Mouse (Mus musculus): ENCODE data around the gene Sorcs1.

Sorcs1 gene

GRCm38 (mm10) chr19:50264450-50264849 lies 414.0 kb downstream of the Sorcs1 start:
- TF ChIP-seq GATA4 (IDR thresholded peaks at IDR 0.05; ENCODE audit: insufficient replicate concordance, low read length), result no peak

GRCm38 (mm10) chr19:50258718-50259413 lies 419.6 kb downstream of the Sorcs1 start:
- no peak for TF ChIP-seq GATA4 (IDR thresholded peaks at IDR 0.05; ENCODE audit: insufficient replicate concordance, low read length)

- TF ChIP-seq GATA4 (IDR thresholded peaks at IDR 0.05; ENCODE audit: insufficient replicate concordance, low read length), result no peak
Measured at GRCm38 (mm10) chr19:50220476-50220875, 458.0 kb downstream of the Sorcs1 start.

- no peak for TF ChIP-seq GATA4 (IDR thresholded peaks at IDR 0.05; ENCODE audit: insufficient replicate concordance, low read length)
Measured at GRCm38 (mm10) chr19:50214466-50215228, 463.8 kb downstream of the Sorcs1 start.

- no peak for TF ChIP-seq GATA4 (IDR thresholded peaks at IDR 0.05; ENCODE audit: insufficient replicate concordance, low read length)
Measured at GRCm38 (mm10) chr19:50210456-50210855, 468.0 kb downstream of the Sorcs1 start.

- TF ChIP-seq GATA4 (IDR thresholded peaks at IDR 0.05; ENCODE audit: insufficient replicate concordance, low read length), result no peak
Measured at GRCm38 (mm10) chr19:50204341-50204740, 474.1 kb downstream of the Sorcs1 start.

- TF ChIP-seq GATA4 (IDR thresholded peaks at IDR 0.05; ENCODE audit: insufficient replicate concordance, low read length), result no peak
Measured at GRCm38 (mm10) chr19:50196592-50196991, 481.9 kb downstream of the Sorcs1 start.

GRCm38 (mm10) chr19:50185769-50186715 lies 492.4 kb downstream of the Sorcs1 start:
- no peak for TF ChIP-seq GATA4 (IDR thresholded peaks at IDR 0.05; ENCODE audit: insufficient replicate concordance, low read length)

- TF ChIP-seq GATA4 (IDR thresholded peaks at IDR 0.05; ENCODE audit: insufficient replicate concordance, low read length), result no peak
Measured at GRCm38 (mm10) chr19:50184901-50185623, 493.4 kb downstream of the Sorcs1 start.

- TF ChIP-seq GATA4 (IDR thresholded peaks at IDR 0.05; ENCODE audit: insufficient replicate concordance, low read length), result no peak
Measured at GRCm38 (mm10) chr19:50178851-50179250, 499.6 kb downstream of the Sorcs1 start.

- no peak for TF ChIP-seq GATA4 (IDR thresholded peaks at IDR 0.05; ENCODE audit: insufficient replicate concordance, low read length)
Measured at GRCm38 (mm10) chr19:50178151-50178550, 500.3 kb downstream of the Sorcs1 start.

- TF ChIP-seq GATA4 (IDR thresholded peaks at IDR 0.05; ENCODE audit: insufficient replicate concordance, low read length), result no peak
Measured at GRCm38 (mm10) chr19:50171849-50172248, 506.6 kb downstream of the Sorcs1 start.

GRCm38 (mm10) chr19:50151111-50151510 lies 527.3 kb downstream of the Sorcs1 start:
- no peak for TF ChIP-seq GATA4 (IDR thresholded peaks at IDR 0.05; ENCODE audit: insufficient replicate concordance, low read length)

- TF ChIP-seq GATA4 (IDR thresholded peaks at IDR 0.05; ENCODE audit: insufficient replicate concordance, low read length), result no peak
Measured at GRCm38 (mm10) chr19:50145919-50146318, 532.5 kb downstream of the Sorcs1 start.

GRCm38 (mm10) chr19:50141853-50142252 lies 536.6 kb downstream of the Sorcs1 start:
- TF ChIP-seq GATA4 (IDR thresholded peaks at IDR 0.05; ENCODE audit: insufficient replicate concordance, low read length), result no peak
